Mouse (Mus musculus): ENCODE measurements at regions not wholly inside any gene's neighbourhood (a gene's known extent, or its start where the extent isn't known, plus 50 kb on each side); places are given as distances from the start of the nearest gene placed in this dataset.

DNA sequence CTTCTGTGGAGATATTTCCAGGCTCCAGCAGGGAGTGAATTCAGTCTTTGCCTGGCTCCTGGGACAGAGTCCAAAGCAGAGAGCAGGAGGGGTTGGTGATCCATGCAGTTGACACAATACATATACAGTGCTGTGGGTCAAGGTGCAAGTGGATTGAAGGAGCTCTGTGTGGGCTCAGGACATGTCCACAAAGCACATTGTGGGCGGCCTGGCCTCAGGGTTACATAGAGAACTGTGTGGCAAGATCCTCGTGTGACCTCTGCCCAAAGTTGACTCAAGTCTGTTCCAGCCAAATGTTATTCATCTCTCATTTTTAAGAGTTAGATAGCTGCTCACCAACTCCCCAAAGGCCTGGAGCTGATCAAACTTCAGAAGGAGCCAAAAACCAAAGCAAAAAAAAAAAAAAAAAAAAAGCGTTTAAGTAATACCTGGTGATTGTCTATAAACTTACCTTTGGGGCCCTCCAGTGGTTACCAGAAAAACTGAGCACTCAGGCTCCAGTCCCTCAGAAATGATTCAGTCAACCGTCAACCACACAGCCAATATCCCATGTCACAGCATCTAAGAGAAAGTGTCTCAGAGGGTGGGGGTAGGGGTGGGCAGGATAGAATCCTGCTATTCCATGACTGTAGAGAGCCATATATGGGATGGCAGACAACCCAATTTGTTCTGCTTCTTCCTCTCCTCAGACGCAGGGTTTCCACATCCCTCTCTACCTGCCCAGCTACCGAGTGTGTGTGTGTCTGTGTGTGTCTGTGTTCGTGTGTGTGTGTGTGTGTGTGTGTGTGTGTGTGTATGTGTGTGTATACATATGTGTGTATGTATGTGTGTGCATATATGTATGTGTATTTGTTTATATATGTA, 91.9 kb upstream of the Far2 start:
- Histone ChIP-seq H3K36me3 (ENCODE audit: control insufficient read depth, insufficient read depth, low read length) (no peaks in the 10 kb centered on the region), H3K4me1 (ENCODE audit: control insufficient read depth, insufficient read depth, low read length) (no peaks in the 10 kb centered on the region), H3K27ac (ENCODE audit: control insufficient read depth, insufficient read depth, low read depth, low read length) (no peak overlapping the region), H3K4me3 (ENCODE audit: control insufficient read depth, low read depth, low read length) (no peak overlapping the region), H3K27me3 (ENCODE audit: control insufficient read depth, insufficient read depth, low read length) (no peaks in the 10 kb centered on the region)
- no peak for TF ChIP-seq CTCF (IDR thresholded peaks at IDR 0.05; ENCODE audit: control insufficient read depth, insufficient read depth, insufficient replicate concordance, low read depth, low read length)
- no peak for TF ChIP-seq POLR2A (IDR thresholded peaks at IDR 0.05; ENCODE audit: control insufficient read depth, low read depth, low read length)

DNA sequence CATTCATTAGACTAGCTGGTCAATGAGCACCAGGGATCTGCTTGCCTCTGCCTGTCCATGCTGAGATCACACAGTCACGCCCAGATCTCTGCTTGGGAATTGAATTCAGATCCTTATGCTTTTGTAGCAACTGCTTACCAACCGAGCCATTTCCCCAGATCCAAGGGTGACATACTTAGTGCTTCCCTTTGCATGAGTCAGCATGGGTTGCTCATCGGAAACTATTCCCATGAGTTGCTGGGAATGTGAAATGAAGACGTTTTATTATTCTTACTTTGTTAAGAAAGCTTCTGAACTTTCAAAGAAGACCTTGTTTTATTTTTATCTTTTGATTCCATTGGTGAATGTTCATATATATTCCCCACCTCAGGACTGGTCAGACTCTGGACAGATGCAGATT, 82.3 kb upstream of the Far2 start:
- TF ChIP-seq CTCF (IDR thresholded peaks at IDR 0.05; ENCODE audit: control insufficient read depth, insufficient read depth, insufficient replicate concordance, low read depth, low read length): no peak
- no peak for TF ChIP-seq POLR2A (IDR thresholded peaks at IDR 0.05; ENCODE audit: control insufficient read depth, low read depth, low read length)
- no peak overlapping the region for H3K27ac ChIP-seq (ENCODE audit: control insufficient read depth, insufficient read depth, low read depth, low read length)
- no peak overlapping the region for H3K4me3 ChIP-seq (ENCODE audit: control insufficient read depth, low read depth, low read length)
- H3K27me3 ChIP-seq (ENCODE audit: control insufficient read depth, insufficient read depth, low read length): no peaks in the 10 kb centered on the region
- H3K36me3 ChIP-seq (ENCODE audit: control insufficient read depth, insufficient read depth, low read length): no peaks in the 10 kb centered on the region
- H3K4me1 ChIP-seq (ENCODE audit: control insufficient read depth, insufficient read depth, low read length): no peaks in the 10 kb centered on the region

DNA sequence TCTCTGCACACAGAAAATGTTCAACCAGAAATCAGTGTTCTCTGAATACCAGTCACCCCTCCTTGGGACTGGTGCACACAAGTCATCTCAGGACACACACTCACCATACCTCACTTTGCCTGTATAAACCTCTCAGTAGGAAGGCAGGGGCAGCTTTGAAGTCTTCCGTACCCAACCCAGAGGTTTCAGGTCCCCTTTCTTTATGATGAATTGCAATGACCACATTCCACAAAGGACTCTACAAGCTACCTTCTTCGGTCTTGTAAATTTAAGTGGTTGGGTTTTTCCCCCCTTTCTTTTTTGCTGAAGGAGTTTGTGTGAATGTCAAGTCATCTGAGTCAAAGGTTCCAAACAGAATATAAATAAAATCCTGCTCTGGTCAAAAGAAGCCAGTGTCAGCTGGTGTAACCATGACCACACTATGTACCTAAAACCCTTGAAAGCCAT, 76.9 kb upstream of the Far2 start:
- Histone ChIP-seq H3K36me3 (ENCODE audit: control insufficient read depth, insufficient read depth, low read length) (no peaks in the 10 kb centered on the region), H3K4me3 (ENCODE audit: control insufficient read depth, low read depth, low read length) (no peak overlapping the region), H3K27me3 (ENCODE audit: control insufficient read depth, insufficient read depth, low read length) (no peaks in the 10 kb centered on the region), H3K27ac (ENCODE audit: control insufficient read depth, insufficient read depth, low read depth, low read length) (no peak overlapping the region), H3K4me1 (ENCODE audit: control insufficient read depth, insufficient read depth, low read length) (no peaks in the 10 kb centered on the region)
- TF ChIP-seq POLR2A (IDR thresholded peaks at IDR 0.05; ENCODE audit: control insufficient read depth, low read depth, low read length) (no peak), CTCF (IDR thresholded peaks at IDR 0.05; ENCODE audit: control insufficient read depth, insufficient read depth, insufficient replicate concordance, low read depth, low read length) (no peak)

GRCm38 (mm10) chr6:147972552-147972951, 74.5 kb upstream of the Far2 start:
- Histone ChIP-seq H3K4me1 (ENCODE audit: control insufficient read depth, insufficient read depth, low read length) (no peaks in the 10 kb centered on the region), H3K27me3 (ENCODE audit: control insufficient read depth, insufficient read depth, low read length) (no peaks in the 10 kb centered on the region), H3K27ac (ENCODE audit: control insufficient read depth, insufficient read depth, low read depth, low read length) (no peak overlapping the region), H3K36me3 (ENCODE audit: control insufficient read depth, insufficient read depth, low read length) (no peaks in the 10 kb centered on the region), H3K4me3 (ENCODE audit: control insufficient read depth, low read depth, low read length) (no peak overlapping the region)
- TF ChIP-seq POLR2A (IDR thresholded peaks at IDR 0.05; ENCODE audit: control insufficient read depth, low read depth, low read length): no peak
- no peak for TF ChIP-seq CTCF (IDR thresholded peaks at IDR 0.05; ENCODE audit: control insufficient read depth, insufficient read depth, insufficient replicate concordance, low read depth, low read length)

- H3K27ac ChIP-seq (ENCODE audit: control insufficient read depth, insufficient read depth, low read depth, low read length): no peak overlapping the region
- H3K27me3 ChIP-seq (ENCODE audit: control insufficient read depth, insufficient read depth, low read length): no peaks in the 10 kb centered on the region
- H3K4me1 ChIP-seq (ENCODE audit: control insufficient read depth, insufficient read depth, low read length): no peaks in the 10 kb centered on the region
- TF ChIP-seq CTCF (IDR thresholded peaks at IDR 0.05; ENCODE audit: control insufficient read depth, insufficient read depth, insufficient replicate concordance, low read depth, low read length) (no peak), POLR2A (IDR thresholded peaks at IDR 0.05; ENCODE audit: control insufficient read depth, low read depth, low read length) (no peak)
- no peaks in the 10 kb centered on the region for H3K36me3 ChIP-seq (ENCODE audit: control insufficient read depth, insufficient read depth, low read length)
- no peak overlapping the region for H3K4me3 ChIP-seq (ENCODE audit: control insufficient read depth, low read depth, low read length)
Observed at GRCm38 (mm10) chr6:147973059-147973458, 74.0 kb upstream of the Far2 start.

GRCm38 (mm10) chr6:147975917-147976316, 71.1 kb upstream of the Far2 start:
- H3K27ac ChIP-seq (ENCODE audit: control insufficient read depth, insufficient read depth, low read depth, low read length): no peak overlapping the region
- no peak for TF ChIP-seq CTCF (IDR thresholded peaks at IDR 0.05; ENCODE audit: control insufficient read depth, insufficient read depth, insufficient replicate concordance, low read depth, low read length)
- no peak for TF ChIP-seq POLR2A (IDR thresholded peaks at IDR 0.05; ENCODE audit: control insufficient read depth, low read depth, low read length)
- H3K36me3 ChIP-seq (ENCODE audit: control insufficient read depth, insufficient read depth, low read length): no peaks in the 10 kb centered on the region
- no peaks in the 10 kb centered on the region for H3K27me3 ChIP-seq (ENCODE audit: control insufficient read depth, insufficient read depth, low read length)
- no peak overlapping the region for H3K4me3 ChIP-seq (ENCODE audit: control insufficient read depth, low read depth, low read length)
- H3K4me1 ChIP-seq (ENCODE audit: control insufficient read depth, insufficient read depth, low read length): no peaks in the 10 kb centered on the region

- H3K36me3 ChIP-seq (ENCODE audit: control insufficient read depth, insufficient read depth, low read length): no peaks in the 10 kb centered on the region
- TF ChIP-seq POLR2A (IDR thresholded peaks at IDR 0.05; ENCODE audit: control insufficient read depth, low read depth, low read length) (no peak), CTCF (IDR thresholded peaks at IDR 0.05; ENCODE audit: control insufficient read depth, insufficient read depth, insufficient replicate concordance, low read depth, low read length) (no peak)
- H3K4me1 ChIP-seq (ENCODE audit: control insufficient read depth, insufficient read depth, low read length): no peaks in the 10 kb centered on the region
- no peak overlapping the region for H3K4me3 ChIP-seq (ENCODE audit: control insufficient read depth, low read depth, low read length)
- no peaks in the 10 kb centered on the region for H3K27me3 ChIP-seq (ENCODE audit: control insufficient read depth, insufficient read depth, low read length)
- H3K27ac ChIP-seq (ENCODE audit: control insufficient read depth, insufficient read depth, low read depth, low read length): no peak overlapping the region
Observed at GRCm38 (mm10) chr6:147989381-147989780, 57.7 kb upstream of the Far2 start.
